Comparison of ENCODE assay signal across 8 mouse cellular contexts in the genomic region with DNA sequence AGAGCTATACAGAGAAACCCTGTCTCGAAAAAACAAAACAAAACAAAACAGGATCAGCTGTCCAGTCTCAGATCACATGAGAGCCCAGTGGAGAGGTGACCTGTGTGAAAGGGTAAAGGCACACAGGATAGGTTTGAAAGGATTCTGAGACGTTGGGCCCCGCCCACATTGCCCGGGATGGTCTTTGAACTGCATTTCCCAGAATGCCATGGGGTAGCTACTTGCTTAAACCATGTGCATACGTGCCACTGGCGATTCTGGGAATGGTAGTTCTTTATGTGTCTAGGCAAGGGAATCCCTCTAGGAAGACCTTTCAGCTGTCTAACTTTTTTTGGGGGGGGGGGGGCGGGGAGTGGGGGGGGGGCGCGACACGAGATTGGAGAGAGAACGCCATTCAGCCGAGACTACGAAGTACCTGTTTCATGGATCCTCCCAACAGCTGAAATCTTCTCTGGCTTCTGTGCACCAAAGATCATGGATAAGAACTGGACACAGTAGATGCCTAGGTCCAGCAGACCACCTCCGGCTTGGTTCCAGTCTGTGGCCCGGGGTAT. TPM values are rescaled to one million over a fixed set of nuclear protein-coding genes. Genes with fewer than 3 reads are reported as not detected.
A peak's percentile ranks its signal among the peaks of the same experiment; 100 is the strongest.
DNase-seq lines count a peak whose midpoint lies in the region; ATAC-seq lines count a peak whose summit lies in the region.

Gene Tulp2, plus strand, starts transcription at position 504 of the 554 bp plus-strand sequence.

- H3K4me2 ChIP-seq in lung, embryonic 16.5 days (ENCODE audit: low read depth, low read length) = no peak within 1 kb of the TSS

- no peaks in the 10 kb centered on the region for H3K27me3 ChIP-seq in embryonic facial prominence, embryonic 10.5 days (replicated peaks; ENCODE audit: low read depth, poor library complexity, severe bottlenecking)
- H3K27me3 ChIP-seq in lung, embryonic 16.5 days (ENCODE audit: control insufficient read depth, insufficient read depth, low read depth, low read length) = no peaks in the 10 kb centered on the region

- ATAC-seq in lung, embryonic 16.5 days (ENCODE audit: low read depth) = peak; percentile 71
- ATAC-seq in neutrophil, adult 5-6 weeks (ENCODE audit: extremely low read depth, insufficient number of reproducible peaks, low FRiP score, poor library complexity, severe bottlenecking) = peak; percentile 61; the same call in 1 of the 2 replicates

- WGBS in embryonic facial prominence, embryonic 10.5 days = 52% methylated on average over 15 of the region's 15 CpGs
- 53% methylated on average over 15 of the region's 15 CpGs for WGBS in lung, embryonic 16.5 days

- 0 out of 2 replicates have a peak within 1 kb of the TSS, but pooled peaks have one; percentile 6 for H3K27ac ChIP-seq in embryonic facial prominence, embryonic 10.5 days (replicated peaks)
- H3K27ac ChIP-seq in lung, embryonic 16.5 days (ENCODE audit: low read length) = no peak within 1 kb of the TSS

- no peaks in the 10 kb centered on the region for H3K4me1 ChIP-seq in embryonic facial prominence, embryonic 10.5 days
- H3K4me1 ChIP-seq in lung, embryonic 16.5 days (replicated peaks; ENCODE audit: control insufficient read depth, insufficient read depth, low read length) = no peaks in the 10 kb centered on the region

- peak; percentile 66 for DNase-seq in urinary bladder, postnatal 14 days (ENCODE audit: low spot score)
- no peak for DNase-seq in urinary bladder, postnatal 4 days (ENCODE audit: low spot score in 2 of 2)
- peak; percentile 56 for DNase-seq in embryonic facial prominence, embryonic 10.5 days (ENCODE audit: low spot score)
- DNase-seq in heart, postnatal 4 days = peak; percentile 67
- DNase-seq in kidney, postnatal 4 days = peak; percentile 73 to 79
- DNase-seq in thymus, postnatal 4 days = peak; percentile 82

- H3K9ac ChIP-seq in lung, embryonic 16.5 days (ENCODE audit: low read length) = no peak within 1 kb of the TSS

- peaks cover 14% of the 10 kb centered on the region for H3K36me3 ChIP-seq in embryonic facial prominence, embryonic 10.5 days (replicated peaks)
- no peaks in the 10 kb centered on the region for H3K36me3 ChIP-seq in lung, embryonic 16.5 days (ENCODE audit: control insufficient read depth, insufficient read depth, low read length)

- no peak within 1 kb of the TSS for H3K4me3 ChIP-seq in embryonic facial prominence, embryonic 10.5 days
- no peak within 1 kb of the TSS for H3K4me3 ChIP-seq in lung, embryonic 16.5 days (ENCODE audit: low read length)

- no peaks in the 10 kb centered on the region for H3K9me3 ChIP-seq in embryonic facial prominence, embryonic 10.5 days
- H3K9me3 ChIP-seq in lung, embryonic 16.5 days (ENCODE audit: control insufficient read depth, low read length) = no peaks in the 10 kb centered on the region

RNA-seq across cellular contexts. Expression of gene Tulp2, which starts in this region (rescaled TPM):
- polyA plus RNA-seq in embryonic facial prominence, embryonic 10.5 days (2016; fragmentation: Nextera tagmentation; extraction: Ambion mirVana) = 0.93 and 1.4 TPM in 2 replicates
- total RNA-seq in heart, postnatal 4 days (2021) = 1 to 10 TPM in 1 of 2 experiments, not detected in 1; 1.1 TPM
- 0.39 and 0.57 TPM in 2 replicates for polyA plus RNA-seq in lung, embryonic 16.5 days (2015; fragmentation: Nextera tagmentation; extraction: Ambion mirVana)
- not detected in 2 replicates for total RNA-seq in neutrophil, adult 5-6 weeks (2017)

Comparison
In these comparisons a context has a peak if more than half of its experiments do, and no peak if none do; other contexts are left out.
1. DNase-seq: peak in urinary bladder, postnatal 14 days (single experiment), embryonic facial prominence, embryonic 10.5 days (single experiment), heart, postnatal 4 days (single experiment), kidney, postnatal 4 days (2 of 2) and thymus, postnatal 4 days (single experiment); none in urinary bladder, postnatal 4 days (0 of 2).
2. Peak in ATAC-seq in lung, embryonic 16.5 days; RNA of the gene not detected or under 1 TPM.
3. Peak in ATAC-seq in neutrophil, adult 5-6 weeks; RNA of the gene not detected or under 1 TPM.